Mouse (Mus musculus) brain, embryonic 14.5 days (tissue): ENCODE measurements around the gene Notch2.

Experiments used
- CTCF ChIP-seq: fragments of 200-500 bp; IDR thresholded peaks from 2 replicates; pipeline ENCODE4 v1.5.1; 2012; ENCODE audit warnings: inconsistent platforms, mild to moderate bottlenecking, moderate library complexity, borderline replicate concordance; ENCODE audit not compliant: insufficient read depth, insufficient read length; ENCODE audit errors: extremely low read depth
- POLR2A ChIP-seq: fragments of 200-500 bp; IDR thresholded peaks from 2 replicates; pipeline ENCODE4 v1.6.1; 2012; ENCODE audit warnings: mild to moderate bottlenecking, inconsistent platforms, borderline replicate concordance; ENCODE audit not compliant: poor library complexity, insufficient read depth, insufficient read length, severe bottlenecking; ENCODE audit errors: extremely low read depth

GRCm38 (mm10) chr3:98045465-98046148 lies 32.3 kb downstream of the Notch2 start:
- TF ChIP-seq POLR2A (no peak), CTCF (no peak)
